Mouse (Mus musculus): ENCODE results near the gene Cnr2. TPM values are rescaled to one million over a fixed set of nuclear protein-coding genes. Genes with fewer than 3 reads are reported as not detected.

Gene Cnr2
- polyA plus RNA-seq, 1 experiment from 2014 or later: 0.43 TPM

GRCm38 (mm10) chr4:135967086-135967760 is 72.0 kb downstream of the Cnr2 start:
- 87% methylated on average over 18 of the region's 18 CpGs for WGBS
- Histone ChIP-seq H3K27ac (ENCODE audit: low read length) (no peak overlapping the region), H3K36me3 (ENCODE audit: control insufficient read depth, insufficient read depth, low read length) (peaks cover 21% of the 10 kb centered on the region), H3K4me3 (ENCODE audit: low read length) (no peak overlapping the region), H3K27me3 (replicated peaks; ENCODE audit: control insufficient read depth, insufficient read depth, low read length) (no peaks in the 10 kb centered on the region), H3K9ac (ENCODE audit: low read depth, low read length) (no peak overlapping the region), H3K9me3 (ENCODE audit: control insufficient read depth, low read length) (no peaks in the 10 kb centered on the region), H3K4me1 (ENCODE audit: control insufficient read depth, insufficient read depth, low read length) (peaks cover 32% of the 10 kb centered on the region), H3K4me2 (ENCODE audit: low read depth, low read length) (no peak overlapping the region)
- no peak for ATAC-seq

GRCm38 (mm10) chr4:135968271-135968869 is 73.2 kb downstream of the Cnr2 start:
- no peak overlapping the region for H3K27ac ChIP-seq (ENCODE audit: low read length)
- no peak overlapping the region for H3K4me2 ChIP-seq (ENCODE audit: low read depth, low read length)

GRCm38 (mm10) chr4:135969070-135969750 is 74.0 kb downstream of the Cnr2 start:
- no peaks in the 10 kb centered on the region for H3K27me3 ChIP-seq (replicated peaks; ENCODE audit: control insufficient read depth, insufficient read depth, low read length)
- no peak overlapping the region for H3K27ac ChIP-seq (ENCODE audit: low read length)
- peaks cover 30% of the 10 kb centered on the region for H3K4me1 ChIP-seq (ENCODE audit: control insufficient read depth, insufficient read depth, low read length)
- 90% methylated on average over 13 of the region's 13 CpGs for WGBS
- H3K36me3 ChIP-seq (ENCODE audit: control insufficient read depth, insufficient read depth, low read length): peaks cover 21% of the 10 kb centered on the region
- H3K9me3 ChIP-seq (ENCODE audit: control insufficient read depth, low read length): no peaks in the 10 kb centered on the region
- no peak overlapping the region for H3K4me3 ChIP-seq (ENCODE audit: low read length)
- no peak overlapping the region for H3K9ac ChIP-seq (ENCODE audit: low read depth, low read length)
- no peak for ATAC-seq
- no peak overlapping the region for H3K4me2 ChIP-seq (ENCODE audit: low read depth, low read length)

More at GRCm38 (mm10) chr4:135968271-135968869, 73.2 kb downstream of the Cnr2 start:
- H3K27me3 ChIP-seq (replicated peaks; ENCODE audit: control insufficient read depth, insufficient read depth, low read length): no peaks in the 10 kb centered on the region
- H3K36me3 ChIP-seq (ENCODE audit: control insufficient read depth, insufficient read depth, low read length): peaks cover 21% of the 10 kb centered on the region
- 76% methylated on average over 18 of the region's 19 CpGs for WGBS
- no peaks in the 10 kb centered on the region for H3K9me3 ChIP-seq (ENCODE audit: control insufficient read depth, low read length)
- H3K9ac ChIP-seq (ENCODE audit: low read depth, low read length): no peak overlapping the region
- ATAC-seq: no peak
- no peak overlapping the region for H3K4me3 ChIP-seq (ENCODE audit: low read length)
- peaks cover 32% of the 10 kb centered on the region for H3K4me1 ChIP-seq (ENCODE audit: control insufficient read depth, insufficient read depth, low read length)

Other genes starting within 250 kb of the Cnr2 start
- 4.3 and 5.2 TPM in 2 replicates for gene Ifnlr1, start 209.1 kb upstream of the Cnr2 start, polyA plus RNA-seq (2015; fragmentation: Nextera tagmentation; extraction: Ambion mirVana)
- 6.6 and 7.9 TPM in 2 replicates for gene Il22ra1, start 167.2 kb upstream of the Cnr2 start, polyA plus RNA-seq (2015; fragmentation: Nextera tagmentation; extraction: Ambion mirVana)
- gene Myom3, start 135.7 kb upstream of the Cnr2 start, polyA plus RNA-seq (2015; fragmentation: Nextera tagmentation; extraction: Ambion mirVana): 0.88 and 1.1 TPM in 2 replicates
- 146 and 157 TPM in 2 replicates for gene Srsf10, start 39.6 kb upstream of the Cnr2 start, polyA plus RNA-seq (2015; fragmentation: Nextera tagmentation; extraction: Ambion mirVana)
- gene Pnrc2, start 21.5 kb upstream of the Cnr2 start, polyA plus RNA-seq (2015; fragmentation: Nextera tagmentation; extraction: Ambion mirVana): 165 and 171 TPM in 2 replicates
- gene Fuca1, start 25.3 kb downstream of the Cnr2 start, polyA plus RNA-seq (2015; fragmentation: Nextera tagmentation; extraction: Ambion mirVana): 214 and 254 TPM in 2 replicates
- gene Hmgcl, start 51.1 kb downstream of the Cnr2 start, polyA plus RNA-seq (2015; fragmentation: Nextera tagmentation; extraction: Ambion mirVana): 147 and 165 TPM in 2 replicates
- 127 and 130 TPM in 2 replicates for gene Gale, start 68.3 kb downstream of the Cnr2 start, polyA plus RNA-seq (2015; fragmentation: Nextera tagmentation; extraction: Ambion mirVana)
- gene Lypla2, start 77.2 kb downstream of the Cnr2 start, polyA plus RNA-seq (2015; fragmentation: Nextera tagmentation; extraction: Ambion mirVana): 111 and 115 TPM in 2 replicates
- gene Pithd1, start 91.9 kb downstream of the Cnr2 start, polyA plus RNA-seq (2015; fragmentation: Nextera tagmentation; extraction: Ambion mirVana): 41.3 and 47.2 TPM in 2 replicates
- gene Eloa, start 126.4 kb downstream of the Cnr2 start, polyA plus RNA-seq (2015; fragmentation: Nextera tagmentation; extraction: Ambion mirVana): 34.8 and 35.6 TPM in 2 replicates
- gene Rpl11, start 158.0 kb downstream of the Cnr2 start, polyA plus RNA-seq (2015; fragmentation: Nextera tagmentation; extraction: Ambion mirVana): 407 and 467 TPM in 2 replicates
- gene Id3, start 248.1 kb downstream of the Cnr2 start, polyA plus RNA-seq (2015; fragmentation: Nextera tagmentation; extraction: Ambion mirVana): 232 and 245 TPM in 2 replicates